Mouse (Mus musculus): ENCODE measurements around the gene Ptbp1.
A peak's percentile ranks its signal among the peaks of the same experiment; 100 is the strongest.

The Ptbp1 gene

GRCm38 (mm10) chr10:79853860-79854795 is at the start of gene Ptbp1:
Gene Ptbp1 (plus strand): TSS chr10:79854427.
- peak; percentile 100 for DNase-seq (ENCODE audit: low read depth)

- DNase-seq (ENCODE audit: low read depth): no peak
Measured at GRCm38 (mm10) chr10:79805636-79806035, 48.6 kb upstream of the Ptbp1 start.

DNA sequence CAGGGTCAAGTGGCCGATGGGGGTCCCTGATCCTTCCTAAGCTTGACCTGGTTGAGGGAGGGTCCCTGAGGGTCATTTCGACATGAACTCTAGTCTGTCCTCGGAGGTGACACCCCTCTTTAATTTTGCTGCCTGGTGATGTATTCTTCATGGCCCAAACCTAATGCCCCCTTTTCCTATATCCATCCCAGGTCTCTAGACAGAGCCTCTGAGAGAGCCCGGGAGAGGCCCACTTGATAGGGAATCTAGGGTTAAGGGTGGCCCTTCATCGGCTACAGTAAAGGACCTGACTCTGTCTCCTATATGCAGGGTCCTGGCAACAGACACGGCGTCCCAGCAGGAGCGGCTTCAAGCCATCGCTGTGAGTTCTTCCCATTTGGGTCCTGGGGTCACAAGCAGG is 47.9 kb upstream of the Ptbp1 start:
- no peak for DNase-seq (ENCODE audit: low read depth)

DNA sequence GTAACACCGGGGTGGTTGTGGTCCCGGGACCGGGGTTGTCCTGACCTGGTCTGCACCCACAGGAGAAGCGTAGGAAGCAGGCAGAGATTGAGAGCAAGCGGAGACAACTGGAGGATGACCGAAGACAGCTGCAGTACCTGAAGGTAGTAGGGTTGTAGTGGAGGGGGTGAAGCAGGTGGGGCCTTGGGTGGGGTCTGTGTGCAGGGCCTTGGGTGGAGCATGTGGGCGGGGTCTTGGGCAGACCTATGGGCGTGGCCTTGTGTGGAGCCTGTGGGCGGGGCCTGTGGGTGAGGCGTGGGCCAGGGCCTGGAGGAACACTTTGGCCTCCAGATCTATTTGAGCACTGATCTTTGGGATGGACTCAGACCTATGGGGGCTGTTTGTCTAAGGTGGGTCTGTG is 47.3 kb upstream of the Ptbp1 start:
- DNase-seq (ENCODE audit: low read depth): no peak

- no peak for DNase-seq (ENCODE audit: low read depth)
Measured at GRCm38 (mm10) chr10:79807826-79808225, 46.4 kb upstream of the Ptbp1 start.

DNA sequence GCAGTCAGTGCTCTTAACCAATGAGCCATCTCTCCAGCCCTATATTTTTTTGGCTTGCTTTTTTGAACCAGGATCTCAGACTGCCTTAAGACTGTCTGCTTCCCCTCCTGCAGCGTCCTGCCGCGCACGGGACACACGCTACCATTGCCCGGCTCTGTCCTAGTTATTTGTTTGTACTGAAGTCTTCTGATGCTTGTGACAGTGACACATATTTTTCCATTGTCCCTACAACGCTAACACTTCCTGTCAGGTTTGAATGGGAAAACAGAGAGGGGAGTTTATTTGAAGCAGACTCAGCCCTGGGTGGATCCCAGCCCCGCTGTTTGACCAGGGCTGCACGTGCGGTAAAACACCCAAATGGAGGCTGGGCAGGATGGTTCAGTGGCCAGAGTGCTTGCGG is 45.5 kb upstream of the Ptbp1 start:
- no peak for DNase-seq (ENCODE audit: low read depth)

GRCm38 (mm10) chr10:79811736-79812637 is 42.2 kb upstream of the Ptbp1 start:
- DNase-seq (ENCODE audit: low read depth): peak; percentile 62

- no peak for DNase-seq (ENCODE audit: low read depth)
Measured at GRCm38 (mm10) chr10:79814271-79814842, 39.9 kb upstream of the Ptbp1 start.

DNA sequence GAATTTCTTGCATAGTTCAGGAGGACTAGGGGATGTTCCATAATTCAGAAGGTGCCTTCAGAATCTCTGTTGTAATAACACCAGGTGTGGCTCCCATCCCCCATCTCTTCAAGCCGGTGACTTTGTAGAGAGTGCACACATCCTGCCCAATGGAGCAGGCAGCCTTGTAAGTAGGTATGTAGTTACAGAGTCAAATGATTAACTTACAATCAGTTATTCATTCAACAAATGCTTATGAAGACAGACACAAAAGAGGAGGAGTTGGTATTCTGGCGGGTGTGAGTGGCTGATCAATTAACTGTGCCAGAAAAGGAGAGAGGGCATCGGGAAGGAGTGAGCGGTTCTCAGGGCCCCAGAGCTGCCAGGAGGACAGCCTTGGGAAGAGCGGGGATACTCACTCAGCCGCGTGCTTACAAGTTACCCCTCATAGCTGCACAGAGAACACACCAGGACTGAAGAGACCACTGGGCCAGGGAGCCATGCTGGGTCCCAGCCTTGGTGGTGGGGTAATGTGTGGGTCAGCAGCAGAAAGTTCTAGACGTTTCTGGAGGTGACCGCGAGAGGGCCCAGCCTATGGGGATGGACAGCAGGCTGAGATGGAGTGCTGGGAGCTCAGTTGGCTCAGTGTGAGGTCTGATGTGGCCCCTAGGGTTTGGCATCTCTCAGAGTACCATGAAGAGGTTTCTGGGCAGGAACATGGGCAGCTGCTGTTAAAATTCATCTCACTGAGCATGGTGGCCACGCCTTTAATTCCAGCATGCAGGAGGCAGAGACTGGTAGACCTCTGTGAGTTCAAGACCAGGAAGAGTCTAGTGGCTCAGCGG is 38.3 kb upstream of the Ptbp1 start:
- no peak for DNase-seq (ENCODE audit: low read depth)

DNA sequence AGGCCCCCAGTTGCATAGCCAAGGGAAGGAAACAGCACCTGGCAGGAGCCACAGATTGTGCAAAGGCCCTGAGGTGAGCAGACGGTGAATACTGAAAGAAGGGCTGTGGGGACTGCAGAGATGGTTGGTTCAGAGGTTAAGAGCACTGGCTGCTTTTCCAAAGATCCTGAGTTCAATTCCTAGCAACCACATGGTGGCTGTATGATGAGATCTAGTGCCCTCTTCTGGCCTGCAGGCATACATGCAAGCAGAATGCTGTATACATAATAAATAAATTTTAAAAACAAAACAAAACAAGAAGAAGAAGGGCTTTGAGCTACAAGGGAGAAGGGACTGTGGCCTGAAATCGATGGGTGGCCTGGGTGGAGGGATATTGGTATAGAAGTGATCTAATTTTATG is 37.1 kb upstream of the Ptbp1 start:
- no peak for DNase-seq (ENCODE audit: low read depth)

DNA sequence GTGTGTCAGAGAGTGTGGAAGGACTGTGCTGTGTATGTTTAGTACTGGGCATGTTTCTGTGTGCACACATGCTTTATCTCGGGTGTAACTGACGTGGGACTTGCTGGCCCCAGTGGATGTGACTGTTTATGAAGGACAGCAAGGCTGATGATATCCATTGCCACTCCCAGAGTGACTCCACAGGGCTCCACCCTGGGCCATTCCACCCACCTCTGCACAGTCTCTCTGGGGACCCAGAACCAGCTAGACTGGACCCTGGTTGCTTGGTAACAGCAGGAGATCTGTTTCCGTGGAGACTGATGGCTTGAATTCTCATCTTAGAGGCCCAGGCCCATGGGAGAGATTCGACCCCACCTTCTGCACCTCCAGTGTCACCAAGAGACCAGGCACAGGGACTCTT is 36.0 kb upstream of the Ptbp1 start:
- DNase-seq (ENCODE audit: low read depth): no peak

- no peak for DNase-seq (ENCODE audit: low read depth)
Measured at GRCm38 (mm10) chr10:79819606-79820005, 34.6 kb upstream of the Ptbp1 start.

DNA sequence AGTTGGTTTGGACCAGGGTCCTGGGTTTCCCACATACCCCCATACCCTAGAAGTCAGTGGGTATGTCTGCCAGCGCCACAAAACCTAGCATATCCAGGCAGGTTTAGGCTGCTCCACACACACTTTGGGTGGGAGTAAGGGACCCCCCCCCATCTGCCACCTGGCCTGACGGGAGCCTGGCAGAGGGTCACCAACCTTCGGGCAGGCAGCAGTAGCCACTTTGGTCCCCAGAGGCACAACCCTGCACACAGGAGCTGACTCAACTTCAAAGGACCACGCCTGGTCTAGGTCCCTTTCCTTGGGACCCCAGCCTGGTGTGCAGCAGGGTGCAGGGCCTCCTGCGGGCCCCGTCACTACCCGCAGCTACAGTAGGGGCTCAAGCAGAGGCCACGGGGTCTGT is 34.0 kb upstream of the Ptbp1 start:
- no peak for DNase-seq (ENCODE audit: low read depth)

GRCm38 (mm10) chr10:79820782-79821181 is 33.4 kb upstream of the Ptbp1 start, which contains the start of gene Misp:
Gene Misp (plus strand): TSS chr10:79820989.
- no peak for DNase-seq (ENCODE audit: low read depth)

DNA sequence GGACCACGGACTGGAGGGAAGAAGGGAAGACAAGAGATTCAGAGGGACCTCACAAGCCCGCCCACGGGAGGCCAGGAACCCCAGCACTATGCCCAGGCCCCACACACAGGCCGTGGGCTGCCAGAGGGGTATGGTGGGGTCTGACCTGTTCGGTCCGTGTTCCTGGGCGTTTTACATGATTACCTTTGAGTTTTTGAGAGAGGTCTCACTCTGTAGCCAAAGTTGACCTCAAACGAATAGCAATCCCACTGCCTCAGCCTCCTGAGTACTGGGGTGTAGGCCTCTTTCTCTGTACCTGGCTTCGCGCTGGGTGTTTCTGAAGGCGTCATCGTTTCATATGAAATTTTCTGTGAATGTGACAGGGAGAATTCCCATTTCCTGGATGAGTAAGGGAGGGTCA is 32.5 kb upstream of the Ptbp1 start:
- DNase-seq (ENCODE audit: low read depth): no peak

DNA sequence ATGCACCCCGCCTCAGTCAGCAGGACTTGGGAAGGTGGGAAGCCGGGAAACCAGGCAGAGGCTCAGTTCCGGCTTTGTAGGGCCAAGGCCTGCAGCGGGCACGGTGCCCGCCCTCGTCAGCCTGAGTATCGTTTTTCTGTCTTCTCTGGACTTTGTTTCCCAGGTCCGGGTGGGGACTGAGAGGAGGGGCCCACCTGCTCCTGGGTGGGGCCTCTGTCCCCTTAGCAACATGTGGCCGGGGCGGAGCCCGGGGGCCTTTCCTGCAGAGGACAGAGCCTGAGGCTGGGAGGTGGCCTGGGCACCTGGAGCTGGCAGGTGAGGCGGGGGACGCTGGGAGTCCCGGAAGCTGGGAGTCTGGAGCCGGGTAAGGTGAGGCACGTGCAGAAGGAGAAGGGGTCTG is 31.9 kb upstream of the Ptbp1 start:
- DNase-seq (ENCODE audit: low read depth): no peak

GRCm38 (mm10) chr10:79823011-79823410 is 31.2 kb upstream of the Ptbp1 start:
- DNase-seq (ENCODE audit: low read depth): no peak

DNA sequence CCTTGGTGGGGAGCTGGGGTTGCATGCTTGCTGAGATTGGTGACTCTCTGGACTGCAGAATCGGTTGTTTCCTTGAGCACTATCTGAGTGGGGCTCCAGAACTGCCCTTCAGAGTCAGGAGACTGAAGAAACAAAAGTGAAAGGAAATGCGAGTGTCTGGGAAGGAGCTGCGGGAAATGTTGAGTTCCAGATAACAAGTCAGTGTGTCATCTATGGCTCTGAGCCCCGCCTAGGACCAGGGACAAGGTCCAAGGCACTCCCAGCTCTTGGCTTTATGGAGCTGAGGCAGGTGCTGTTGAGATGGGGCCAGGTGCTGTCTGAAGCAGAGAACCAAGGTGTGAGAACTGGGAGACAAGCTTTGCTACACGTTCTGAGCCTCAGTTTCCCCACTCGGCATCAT is 29.8 kb upstream of the Ptbp1 start:
- DNase-seq (ENCODE audit: low read depth): no peak

GRCm38 (mm10) chr10:79831583-79831982 is 22.6 kb upstream of the Ptbp1 start:
- no peak for DNase-seq (ENCODE audit: low read depth)

DNA sequence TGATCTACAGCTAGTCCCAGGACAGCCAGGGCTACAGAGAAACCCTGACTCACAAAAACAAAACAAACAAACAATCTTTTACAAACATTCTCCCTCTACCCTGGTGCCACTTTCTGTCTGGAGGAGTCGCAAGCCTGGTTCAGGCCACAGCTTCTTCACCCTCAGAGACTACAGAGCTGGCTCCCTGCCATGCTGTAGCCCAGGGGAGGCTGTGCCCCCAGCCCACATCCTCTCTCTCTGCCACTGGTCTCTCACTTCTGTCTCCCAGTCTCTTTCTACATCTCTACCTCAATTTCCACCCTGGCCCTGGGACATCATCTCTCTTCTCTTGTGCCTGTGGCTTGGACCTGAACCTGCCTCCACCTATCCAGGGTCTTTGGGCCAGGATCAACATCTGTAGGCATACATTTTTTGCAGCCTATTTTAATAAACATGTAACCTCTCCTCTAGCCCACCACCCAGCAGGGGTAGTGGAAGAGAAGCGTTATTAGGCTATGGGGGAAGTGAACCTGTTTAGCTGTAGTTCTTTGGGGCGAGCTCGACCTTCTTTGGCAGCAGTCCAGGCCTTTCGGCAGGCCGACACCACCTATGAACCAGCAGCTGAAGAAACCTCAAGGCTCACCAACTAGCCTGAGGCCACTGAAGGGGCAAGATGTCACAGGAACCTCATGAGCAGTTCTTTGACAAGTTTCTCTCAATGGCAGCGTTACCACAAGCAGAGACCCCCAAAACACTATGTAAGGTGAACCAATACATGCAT is 22.0 kb upstream of the Ptbp1 start:
- no peak for DNase-seq (ENCODE audit: low read depth)

DNA sequence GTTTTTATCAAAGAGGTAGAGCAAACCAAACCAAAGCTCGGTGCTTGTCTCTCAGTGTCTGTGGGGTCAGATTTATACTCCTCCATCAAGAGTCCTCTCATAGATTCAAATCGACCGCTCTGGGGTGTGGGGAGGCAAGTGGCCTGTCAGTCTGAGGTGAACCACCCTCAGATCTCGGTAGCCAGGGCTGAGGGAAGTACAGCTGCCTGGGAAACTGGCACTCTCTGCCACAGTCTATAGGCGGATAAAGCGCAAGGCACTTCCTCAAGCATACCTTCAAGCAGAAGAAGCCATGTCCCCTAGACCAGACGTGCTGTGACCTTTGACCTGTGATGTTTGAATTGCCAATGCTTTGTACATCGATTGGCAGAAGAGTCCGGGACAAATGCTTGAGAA is 21.4 kb upstream of the Ptbp1 start:
- no peak for DNase-seq (ENCODE audit: low read depth)

Measured in c-Kit-positive CD71-positive TER-119-negative erythroid progenitor cells, embryonic 14.5 days (primary cell).